Mouse (Mus musculus): Measurements from ENCODE around the gene Uggt1. TPM values are rescaled to one million over a fixed set of nuclear protein-coding genes. Genes with fewer than 3 reads are reported as not detected.
A peak's percentile ranks its signal among the peaks of the same experiment; 100 is the strongest.

The Uggt1 gene
- polyA plus RNA-seq, 1 experiment, result 15.9 TPM

GRCm38 (mm10) chr1:36098432-36098831 is 146.1 kb downstream of the Uggt1 start:
- H3K4me3 ChIP-seq (ENCODE audit: extremely low read depth, insufficient read depth, insufficient read length), result no peak overlapping the region
- WGBS, result 98% methylated on average over 4 of the region's 4 CpGs
- no peaks in the 10 kb centered on the region for H3K27me3 ChIP-seq (ENCODE audit: control insufficient read depth, insufficient read depth, low read length)
- H3K4me1 ChIP-seq (ENCODE audit: control insufficient read depth, insufficient read depth, insufficient read length), result peaks cover 6% of the 10 kb centered on the region; the same call in 1 of the 2 replicates
- H3K36me3 ChIP-seq (ENCODE audit: control insufficient read depth, insufficient read depth, low read length), result peaks cover 11% of the 10 kb centered on the region
- no peak overlapping the region for H3K27ac ChIP-seq (ENCODE audit: insufficient read depth, low read length)
- DNase-seq (ENCODE audit: low read depth in 1 of 2, low spot score in 2 of 2), result no peak
- TF ChIP-seq CTCF (IDR thresholded peaks at IDR 0.05; ENCODE audit: extremely low read depth, insufficient read depth, insufficient read length, insufficient replicate concordance) (no peak), POLR2A (IDR thresholded peaks at IDR 0.05; ENCODE audit: low read depth, low read length) (no peak)

- H3K27ac ChIP-seq (ENCODE audit: insufficient read depth, low read length), result peak overlapping the region; percentile 28; the same call in 1 of the 2 replicates
- peaks cover 6% of the 10 kb centered on the region; the same call in 1 of the 2 replicates for H3K4me1 ChIP-seq (ENCODE audit: control insufficient read depth, insufficient read depth, insufficient read length)
- H3K36me3 ChIP-seq (ENCODE audit: control insufficient read depth, insufficient read depth, low read length), result peaks cover 10% of the 10 kb centered on the region
- 73% methylated on average over 12 of the region's 12 CpGs for WGBS
- DNase-seq (ENCODE audit: low read depth in 1 of 2, low spot score in 2 of 2), result no peak
- no peaks in the 10 kb centered on the region for H3K27me3 ChIP-seq (ENCODE audit: control insufficient read depth, insufficient read depth, low read length)
- no peak for TF ChIP-seq POLR2A (IDR thresholded peaks at IDR 0.05; ENCODE audit: low read depth, low read length)
- TF ChIP-seq CTCF (IDR thresholded peaks at IDR 0.05; ENCODE audit: extremely low read depth, insufficient read depth, insufficient read length, insufficient replicate concordance), result no peak
- no peak overlapping the region for H3K4me3 ChIP-seq (ENCODE audit: extremely low read depth, insufficient read depth, insufficient read length)
These were observed 148.9 kb downstream of the Uggt1 start for GRCm38 (mm10) chr1:36095423-36096272.

- no peak overlapping the region for H3K4me3 ChIP-seq (ENCODE audit: extremely low read depth, insufficient read depth, insufficient read length)
- peaks cover 9% of the 10 kb centered on the region for H3K36me3 ChIP-seq (ENCODE audit: control insufficient read depth, insufficient read depth, low read length)
- TF ChIP-seq POLR2A (IDR thresholded peaks at IDR 0.05; ENCODE audit: low read depth, low read length) (no peak), CTCF (IDR thresholded peaks at IDR 0.05; ENCODE audit: extremely low read depth, insufficient read depth, insufficient read length, insufficient replicate concordance) (no peak)
- H3K4me1 ChIP-seq (ENCODE audit: control insufficient read depth, insufficient read depth, insufficient read length), result peaks cover 6% of the 10 kb centered on the region; the same call in 1 of the 2 replicates
- no peak overlapping the region for H3K27ac ChIP-seq (ENCODE audit: insufficient read depth, low read length)
- no peak for DNase-seq (ENCODE audit: low read depth in 1 of 2, low spot score in 2 of 2)
- WGBS, result 96% methylated on average over 8 of the region's 8 CpGs
- H3K27me3 ChIP-seq (ENCODE audit: control insufficient read depth, insufficient read depth, low read length), result no peaks in the 10 kb centered on the region
These were observed 150.8 kb downstream of the Uggt1 start for GRCm38 (mm10) chr1:36093741-36094140.

- H3K27ac ChIP-seq (ENCODE audit: insufficient read depth, low read length), result no peak overlapping the region
- H3K27me3 ChIP-seq (ENCODE audit: control insufficient read depth, insufficient read depth, low read length), result no peaks in the 10 kb centered on the region
- H3K4me3 ChIP-seq (ENCODE audit: extremely low read depth, insufficient read depth, insufficient read length), result no peak overlapping the region
- peaks cover 10% of the 10 kb centered on the region; the same call in 1 of the 2 replicates for H3K4me1 ChIP-seq (ENCODE audit: control insufficient read depth, insufficient read depth, insufficient read length)
- TF ChIP-seq CTCF (IDR thresholded peaks at IDR 0.05; ENCODE audit: extremely low read depth, insufficient read depth, insufficient read length, insufficient replicate concordance), result no peak
- no peak for TF ChIP-seq POLR2A (IDR thresholded peaks at IDR 0.05; ENCODE audit: low read depth, low read length)
- H3K36me3 ChIP-seq (ENCODE audit: control insufficient read depth, insufficient read depth, low read length), result peaks cover 9% of the 10 kb centered on the region
- DNase-seq (ENCODE audit: low read depth in 1 of 2, low spot score in 2 of 2), result no peak
- WGBS, result 88% methylated on average over 6 of the region's 6 CpGs
These were observed 153.3 kb downstream of the Uggt1 start for GRCm38 (mm10) chr1:36091246-36091645.

- Histone ChIP-seq H3K27ac (ENCODE audit: insufficient read depth, low read length) (peak overlapping the region; percentile 31), H3K36me3 (ENCODE audit: control insufficient read depth, insufficient read depth, low read length) (peaks cover 10% of the 10 kb centered on the region), H3K4me1 (ENCODE audit: control insufficient read depth, insufficient read depth, insufficient read length) (peaks cover 8% of the 10 kb centered on the region; the same call in 1 of the 2 replicates), H3K27me3 (ENCODE audit: control insufficient read depth, insufficient read depth, low read length) (no peaks in the 10 kb centered on the region), H3K4me3 (ENCODE audit: extremely low read depth, insufficient read depth, insufficient read length) (no peak overlapping the region)
- no peak for TF ChIP-seq CTCF (IDR thresholded peaks at IDR 0.05; ENCODE audit: extremely low read depth, insufficient read depth, insufficient read length, insufficient replicate concordance)
- TF ChIP-seq POLR2A (IDR thresholded peaks at IDR 0.05; ENCODE audit: low read depth, low read length), result no peak
- 91% methylated on average over 4 of the region's 4 CpGs for WGBS
- DNase-seq (ENCODE audit: low read depth in 1 of 2, low spot score in 2 of 2), result no peak
These were observed 153.8 kb downstream of the Uggt1 start for GRCm38 (mm10) chr1:36090722-36091110.

Other genes with a start within 250 kb of the Uggt1 start
- 56.5 and 66.0 TPM in 2 replicates for gene Hs6st1, start 176.3 kb downstream of the Uggt1 start, polyA plus RNA-seq (2012; rRNA removed)
- 66.0 and 80.9 TPM in 2 replicates for gene Neurl3, start 30.0 kb upstream of the Uggt1 start, polyA plus RNA-seq (2012; rRNA removed)
- 29.6 and 39.6 TPM in 2 replicates for gene Arid5a, start 63.0 kb upstream of the Uggt1 start, polyA plus RNA-seq (2012; rRNA removed)
- 25.9 and 29.8 TPM in 2 replicates for gene Kansl3, start 124.5 kb upstream of the Uggt1 start, polyA plus RNA-seq (2012; rRNA removed)
- not detected in 2 replicates for gene Fer1l5, start 127.6 kb upstream of the Uggt1 start, polyA plus RNA-seq (2012; rRNA removed)
- gene Lman2l, start 200.6 kb upstream of the Uggt1 start, polyA plus RNA-seq (2012; rRNA removed), result 8.9 and 11.6 TPM in 2 replicates
- 5.6 and 5.7 TPM in 2 replicates for gene Cnnm4, start 226.9 kb upstream of the Uggt1 start, polyA plus RNA-seq (2012; rRNA removed)